Mouse (Mus musculus) gastrocnemius, postnatal 4 days (tissue): ENCODE results near the gene Erf. TPM values are rescaled to one million over a fixed set of nuclear protein-coding genes. Genes with fewer than 3 reads are reported as not detected.

ENCODE experiments used
- DNase-seq, 2 experiments: peaks; one replicate each; pipeline ENCODE4 v3.0.0; 2021 to 2022; ENCODE audit warnings: low spot score in 2 of 2, mixed read lengths in 2 of 2
- microRNA-seq: library from miRNA; unstranded; fragments of <30 nt; microRNA quantifications from one replicate; pipeline ENCODE4 v1.2.0, GENCODE M21; 2021
- total RNA-seq, 2 experiments: library from RNA; stranded (reverse); gene quantifications; 2 replicates each; pipeline ENCODE4 v1.2.3; 2021

Erf gene
- total RNA-seq, 2 experiments from 2014 or later = 32.7 to 34.6 TPM

GRCm38 (mm10) chr7:25217653-25218395 lies 32.7 kb downstream of the Erf start:
- DNase-seq = no peak

GRCm38 (mm10) chr7:25214172-25214571 lies 36.4 kb downstream of the Erf start:
- no peak for DNase-seq

DNA sequence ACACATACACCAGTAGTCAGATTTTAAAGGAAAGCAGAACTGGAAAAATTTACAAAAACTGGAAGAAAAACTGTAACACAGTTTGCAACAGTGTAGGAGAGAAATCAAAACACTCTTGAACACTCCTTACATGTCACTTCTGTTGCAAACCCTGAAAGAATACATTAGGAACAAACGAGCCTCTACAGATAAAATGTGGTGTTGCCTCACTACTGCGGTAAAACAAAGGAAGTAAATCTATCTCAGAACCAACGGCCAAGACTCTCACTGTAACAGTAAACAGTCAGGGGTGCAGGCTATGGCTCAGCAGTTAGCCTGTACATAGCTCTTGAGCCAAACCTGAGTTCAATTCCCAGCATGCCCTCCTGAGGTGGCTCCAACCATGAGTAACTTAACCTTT lies 37.5 kb downstream of the Erf start:
- DNase-seq = no peak

DNA sequence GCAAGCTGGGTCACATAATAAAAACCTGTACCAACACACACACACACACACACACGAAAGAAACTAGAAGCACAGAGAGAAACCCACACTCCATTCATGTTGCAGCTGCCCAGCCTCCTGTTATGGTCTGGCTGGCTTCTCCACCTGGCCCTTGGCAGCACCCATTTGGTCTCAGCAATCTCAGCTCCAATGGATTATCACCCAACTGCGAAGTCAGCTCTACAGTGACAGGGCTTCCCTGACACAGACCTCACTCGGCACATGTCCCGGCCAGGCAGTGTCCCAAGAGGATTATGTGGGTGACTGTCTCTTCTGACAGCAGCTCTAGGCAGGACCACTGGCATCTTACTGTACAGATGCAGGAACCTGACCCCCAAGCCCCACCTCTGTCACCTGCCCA lies 40.1 kb downstream of the Erf start:
- DNase-seq = peak in 1 of 2 experiments; percentile 34

GRCm38 (mm10) chr7:25209161-25209622 lies 41.4 kb downstream of the Erf start:
- DNase-seq = no peak

DNA sequence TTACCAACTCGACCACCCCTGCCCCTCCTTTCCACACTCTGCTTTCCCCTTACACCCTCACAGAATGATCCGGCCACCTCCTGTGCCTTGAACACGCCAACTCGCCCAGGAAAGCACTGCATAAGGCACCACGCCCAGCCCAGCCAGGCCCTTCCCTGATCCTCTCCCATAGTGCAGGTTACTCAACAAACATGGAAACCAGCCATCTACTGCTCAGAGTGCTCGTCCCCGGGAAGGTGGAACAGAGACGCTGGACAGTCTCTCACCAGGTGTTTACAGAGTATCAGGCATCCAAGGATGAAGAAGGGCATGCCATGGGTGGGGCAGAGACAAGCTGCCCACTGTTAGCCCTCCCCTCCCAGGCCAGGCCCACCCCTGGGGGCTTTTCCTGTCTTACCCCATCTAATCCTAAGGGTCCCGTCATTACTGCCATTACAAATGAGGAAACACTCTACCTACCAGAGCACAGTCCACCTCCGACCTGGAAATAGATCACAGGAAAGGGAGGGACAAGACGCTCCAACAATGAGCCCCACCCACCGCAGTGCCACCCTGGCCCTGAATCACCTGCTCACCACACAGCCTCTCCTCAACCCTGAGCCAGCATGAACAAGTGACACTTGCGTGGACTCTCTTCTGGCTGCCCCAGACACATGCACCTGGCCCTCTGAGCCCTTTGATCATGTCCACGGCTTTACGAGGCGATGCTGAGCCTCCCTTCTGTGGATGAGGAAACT lies 44.3 kb downstream of the Erf start:
- no peak for DNase-seq

DNA sequence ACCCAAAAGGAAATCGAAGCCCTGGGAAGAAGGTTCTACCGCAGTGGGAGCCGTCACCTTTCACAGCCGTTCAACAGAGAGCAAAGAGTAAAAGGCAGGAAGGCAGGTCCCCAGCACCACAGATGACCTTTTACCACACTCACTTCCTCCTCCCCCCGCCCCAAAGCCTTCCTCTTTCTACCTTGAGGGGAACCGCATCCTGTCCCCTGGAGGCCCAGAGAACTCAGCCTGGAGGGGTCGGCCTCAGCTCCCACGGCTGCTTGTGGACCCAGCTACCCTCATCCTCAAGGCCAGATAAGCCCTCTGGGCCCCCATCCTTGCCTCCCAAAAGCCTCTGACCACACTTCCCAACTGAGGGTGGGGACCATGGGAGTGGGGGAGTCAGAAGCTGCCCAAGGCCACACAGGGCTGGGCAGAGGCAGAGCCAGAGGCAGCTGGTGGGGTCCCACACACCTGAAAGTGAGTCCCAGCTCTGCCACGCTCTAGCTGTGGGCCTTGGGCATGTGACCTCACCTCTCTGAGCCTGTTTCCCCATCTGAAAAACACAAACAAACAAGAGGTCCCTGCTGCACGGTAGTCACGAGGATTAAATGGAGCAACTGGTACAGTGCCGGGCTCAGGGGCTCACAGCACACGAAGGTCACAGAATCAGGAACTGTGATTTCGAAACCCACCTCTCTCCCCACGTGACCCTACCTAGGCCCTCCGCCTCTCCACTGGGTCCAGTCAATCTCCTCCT lies 45.0 kb downstream of the Erf start:
- no peak for DNase-seq

GRCm38 (mm10) chr7:25203624-25204023 lies 46.9 kb downstream of the Erf start:
- DNase-seq = no peak

- DNase-seq = no peak
Observed at GRCm38 (mm10) chr7:25197384-25198018, 53.1 kb downstream of the Erf start.

GRCm38 (mm10) chr7:25196107-25196506 lies 54.5 kb downstream of the Erf start:
- DNase-seq = no peak

DNA sequence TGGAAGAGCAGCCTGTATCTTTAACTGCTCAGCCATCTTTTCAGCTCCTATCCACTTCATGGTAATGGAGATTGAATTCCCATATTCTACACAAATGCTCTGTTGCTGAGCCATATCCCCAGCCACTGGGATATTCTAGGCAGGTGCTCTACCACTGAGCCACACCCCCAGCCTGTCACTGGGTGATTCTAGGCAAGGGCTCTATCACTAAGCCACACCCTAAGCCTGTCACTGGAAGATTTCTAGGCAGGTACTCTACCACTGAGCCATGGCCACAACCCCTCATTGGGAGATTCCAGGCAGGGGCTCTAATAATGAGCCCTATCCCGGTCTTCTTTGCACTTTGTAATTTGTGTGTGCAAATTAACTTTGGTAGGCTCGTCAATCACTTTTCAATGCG lies 55.4 kb downstream of the Erf start:
- DNase-seq = no peak

Small RNAs within 50 kb of the gene (microRNA-seq; reads per million reads assigned to microRNA genes)
- gene Mir7048 = not detected

Other genes starting within 250 kb of the Erf start
- under 1 TPM; 0.20 to 0.44 TPM for gene Atp1a3, start 244.8 kb downstream of the Erf start, total RNA-seq
- gene Grik5, start 178.4 kb downstream of the Erf start, total RNA-seq = 10 to 100 TPM; 14.6 to 17.1 TPM
- 10 to 100 TPM; 10.7 to 11.4 TPM for gene Zfp574, start 178.2 kb downstream of the Erf start, total RNA-seq
- gene Pou2f2, start 71.0 kb downstream of the Erf start, total RNA-seq = under 1 TPM; 0.52 to 0.91 TPM
- gene Dedd2, start 30.1 kb downstream of the Erf start, total RNA-seq = 1 to 10 TPM; 6.6 to 8.3 TPM
- gene Zfp526, start 29.3 kb downstream of the Erf start, total RNA-seq = 10 to 100 TPM; 10.6 to 11.3 TPM
- gene Gsk3a, start 12.9 kb downstream of the Erf start, total RNA-seq = 10 to 100 TPM; 62.8 to 63.2 TPM
- 100 to 1,000 TPM; 107 to 113 TPM for gene Cic, start 16.9 kb upstream of the Erf start, total RNA-seq
- 10 to 100 TPM; 27.1 to 33.1 TPM for gene Pafah1b3, start 47.2 kb upstream of the Erf start, total RNA-seq
- gene Prr19, start 50.6 kb upstream of the Erf start, total RNA-seq = not detected
- gene Tmem145, start 55.3 kb upstream of the Erf start, total RNA-seq = under 1 TPM; 0.23 to 0.29 TPM
- 10 to 100 TPM; 34.9 to 40.4 TPM for gene Megf8, start 66.4 kb upstream of the Erf start, total RNA-seq
- not detected for gene Cnfn, start 119.0 kb upstream of the Erf start, total RNA-seq
- gene Lipe, start 147.9 kb upstream of the Erf start, total RNA-seq = 10 to 100 TPM; 25.4 to 37.7 TPM
- gene Cxcl17, start 162.1 kb upstream of the Erf start, total RNA-seq = not detected
- gene Ceacam1, start 226.8 kb upstream of the Erf start, total RNA-seq = 1 to 10 TPM; 5.5 to 6.1 TPM